Comparison of ENCODE assay signal across 8 mouse cellular contexts in the genomic region with DNA sequence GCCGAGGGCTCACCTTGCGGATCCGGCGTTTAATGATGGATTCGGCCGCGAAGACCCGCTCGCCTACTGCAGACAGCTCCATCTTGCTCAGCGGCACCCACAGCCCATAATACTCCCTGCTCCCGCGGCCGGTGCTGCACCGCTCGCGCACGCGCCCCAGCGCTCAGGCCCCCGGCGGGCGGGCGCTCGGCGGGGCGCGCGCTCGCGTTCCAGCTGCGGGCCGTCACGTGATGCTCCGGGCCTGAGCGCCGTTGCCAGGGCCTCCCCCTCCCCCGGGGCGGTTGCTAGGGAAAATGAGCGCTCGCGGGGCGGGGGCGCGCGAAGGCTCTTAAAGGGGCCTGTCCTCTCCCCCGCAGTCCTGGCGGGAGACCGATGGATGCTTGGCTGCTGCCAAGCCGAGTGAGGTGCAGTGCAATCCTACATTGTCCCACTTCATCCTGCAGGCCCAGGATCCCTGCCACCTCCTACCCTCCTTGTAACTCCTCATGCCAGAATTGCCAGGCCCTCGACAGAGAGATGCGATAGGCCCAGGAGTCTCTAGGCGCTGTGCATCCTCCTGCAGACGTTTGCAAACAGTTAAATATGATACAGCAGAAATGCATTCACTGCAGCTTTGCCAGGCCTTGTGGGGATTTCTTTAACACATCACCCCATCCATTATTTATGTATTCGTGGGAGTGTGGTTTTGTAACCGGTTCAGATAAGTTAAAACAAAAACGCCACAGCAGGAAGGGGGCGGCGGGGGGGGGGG. TPM values are rescaled to one million over a fixed set of nuclear protein-coding genes. Genes with fewer than 3 reads are reported as not detected.
DNase-seq lines count a peak whose midpoint lies in the region; ATAC-seq and TF ChIP-seq lines count a peak whose summit lies in the region.

A gene (minus strand): TSS at position 108 of the 751 bp plus-strand sequence.
A gene (minus strand): TSS at position 559 of the 751 bp plus-strand sequence.

- peaks cover 16% of the 10 kb centered on the region for H3K36me3 ChIP-seq in heart, embryonic 13.5 days
- no peaks in the 10 kb centered on the region for H3K36me3 ChIP-seq in kidney, postnatal 0 days (ENCODE audit: insufficient read depth, low read length)
- H3K36me3 ChIP-seq in liver, embryonic 11.5 days (ENCODE audit: control insufficient read depth, insufficient read depth, low read length), result peaks cover 2% of the 10 kb centered on the region; the same call in 1 of the 2 replicates
- H3K36me3 ChIP-seq in stomach, embryonic 14.5 days (ENCODE audit: control insufficient read depth, insufficient read depth, low read length), result peaks cover 6% of the 10 kb centered on the region; the same call in 1 of the 2 replicates

- 1% methylated on average over 58 of the region's 58 CpGs for WGBS in heart, embryonic 13.5 days
- under 1% methylated on average over 58 of the region's 58 CpGs for WGBS in kidney, postnatal 0 days
- 3% methylated on average over 58 of the region's 58 CpGs for WGBS in liver, embryonic 11.5 days
- WGBS in stomach, embryonic 14.5 days, result under 1% methylated on average over 58 of the region's 58 CpGs

- ATAC-seq in CD4-positive, CD25-positive, alpha-beta regulatory T cell, adult 4 months, result peak; percentile 85
- ATAC-seq in erythroid progenitor cell, adult 5-6 weeks (replicated peaks; ENCODE audit: low FRiP score, poor library complexity, severe bottlenecking), result peak; percentile 68
- peak; percentile 78 for ATAC-seq in heart, embryonic 13.5 days (ENCODE audit: extremely low read depth, insufficient number of reproducible peaks, low FRiP score, low TSS enrichment)
- ATAC-seq in kidney, postnatal 0 days (replicated peaks; ENCODE audit: low FRiP score, low read depth), result peak; percentile 90
- ATAC-seq in liver, embryonic 11.5 days (replicated peaks; ENCODE audit: low FRiP score), result peak; percentile 85
- ATAC-seq in stomach, embryonic 14.5 days (ENCODE audit: insufficient number of reproducible peaks, insufficient read depth, low FRiP score, low read depth), result peak; percentile 87

- H3K9me3 ChIP-seq in heart, embryonic 13.5 days, result no peaks in the 10 kb centered on the region
- no peaks in the 10 kb centered on the region for H3K9me3 ChIP-seq in kidney, postnatal 0 days (replicated peaks; ENCODE audit: low read length)
- no peaks in the 10 kb centered on the region for H3K9me3 ChIP-seq in liver, embryonic 11.5 days (ENCODE audit: control insufficient read depth, low read length)
- H3K9me3 ChIP-seq in stomach, embryonic 14.5 days (ENCODE audit: control insufficient read depth, low read depth, low read length), result no peaks in the 10 kb centered on the region

- peak within 1 kb of the TSS; percentile 90 for H3K4me3 ChIP-seq in heart, embryonic 13.5 days
- peak within 1 kb of the TSS; percentile 88 for H3K4me3 ChIP-seq in kidney, postnatal 0 days (replicated peaks; ENCODE audit: low read depth, low read length)
- peak within 1 kb of the TSS; percentile 80 for H3K4me3 ChIP-seq in liver, embryonic 11.5 days (ENCODE audit: low read depth, low read length)
- H3K4me3 ChIP-seq in stomach, embryonic 14.5 days (ENCODE audit: low read depth, low read length), result peak within 1 kb of the TSS; percentile 88

- no peaks in the 10 kb centered on the region; the same call in 1 of the 2 replicates for H3K27me3 ChIP-seq in heart, embryonic 13.5 days (replicated peaks)
- no peaks in the 10 kb centered on the region for H3K27me3 ChIP-seq in kidney, postnatal 0 days (ENCODE audit: insufficient read depth, low read length)
- no peaks in the 10 kb centered on the region for H3K27me3 ChIP-seq in liver, embryonic 11.5 days (replicated peaks; ENCODE audit: control insufficient read depth, insufficient read depth, low read length)
- H3K27me3 ChIP-seq in stomach, embryonic 14.5 days (ENCODE audit: control insufficient read depth, insufficient read depth, low read length), result no peaks in the 10 kb centered on the region

- peak; percentile 96 for DNase-seq in brain, embryonic 18.5 days (ENCODE audit: low read depth, low spot score)
- peak; percentile 97 for DNase-seq in kidney, postnatal 0 days (ENCODE audit: low spot score)
- peak; percentile 95 for DNase-seq in liver, embryonic 11.5 days (ENCODE audit: low spot score)
- peak; percentile 58 to 78 for DNase-seq in natural killer cell, adult 2 months (ENCODE audit: low spot score in 2 of 2)

- peak within 1 kb of the TSS; percentile 91 for H3K4me2 ChIP-seq in heart, embryonic 13.5 days
- H3K4me2 ChIP-seq in kidney, postnatal 0 days (ENCODE audit: low read length), result peak within 1 kb of the TSS; percentile 98
- H3K4me2 ChIP-seq in liver, embryonic 11.5 days, result peak within 1 kb of the TSS; percentile 93
- H3K4me2 ChIP-seq in stomach, embryonic 14.5 days (replicated peaks; ENCODE audit: low read depth, low read length), result peak within 1 kb of the TSS; percentile 80

- H3K9ac ChIP-seq in heart, embryonic 13.5 days, result peak within 1 kb of the TSS; percentile 97
- peak within 1 kb of the TSS; percentile 83 for H3K9ac ChIP-seq in kidney, postnatal 0 days (ENCODE audit: low read depth, low read length)
- peak within 1 kb of the TSS; percentile 78 for H3K9ac ChIP-seq in liver, embryonic 11.5 days (ENCODE audit: low read depth, low read length)
- H3K9ac ChIP-seq in stomach, embryonic 14.5 days (replicated peaks; ENCODE audit: low read depth, low read length), result peak within 1 kb of the TSS; percentile 76

- no peak for TF ChIP-seq CTCF in kidney, postnatal 0 days (IDR thresholded peaks at IDR 0.05; ENCODE audit: low read depth)

- H3K27ac ChIP-seq in heart, embryonic 13.5 days (replicated peaks), result peak within 1 kb of the TSS; percentile 97
- peak within 1 kb of the TSS; percentile 92 for H3K27ac ChIP-seq in kidney, postnatal 0 days
- peak within 1 kb of the TSS; percentile 59 for H3K27ac ChIP-seq in liver, embryonic 11.5 days (ENCODE audit: low read depth, low read length)
- peak within 1 kb of the TSS; percentile 95 for H3K27ac ChIP-seq in stomach, embryonic 14.5 days (ENCODE audit: low read length)

- peaks cover 42% of the 10 kb centered on the region for H3K4me1 ChIP-seq in heart, embryonic 13.5 days
- peaks cover 15% of the 10 kb centered on the region for H3K4me1 ChIP-seq in kidney, postnatal 0 days (replicated peaks; ENCODE audit: insufficient read depth, low read length)
- H3K4me1 ChIP-seq in liver, embryonic 11.5 days (replicated peaks; ENCODE audit: control insufficient read depth, insufficient read depth, low read length), result peaks cover 11% of the 10 kb centered on the region
- H3K4me1 ChIP-seq in stomach, embryonic 14.5 days (ENCODE audit: control insufficient read depth, insufficient read depth, low read length), result peaks cover 20% of the 10 kb centered on the region

RNA-seq across cellular contexts. Expression of the first gene that starts in this region (rescaled TPM):
- not detected for polyA plus RNA-seq in CD4-positive, CD25-positive, alpha-beta regulatory T cell, adult 4 months (2017; shearing (Covaris generic))
- not detected in 2 replicates for total RNA-seq in erythroid progenitor cell, adult 5-6 weeks (2015; ENCODE audit: low replicate concordance)
- total RNA-seq in erythroid progenitor cell, adult 5-6 weeks (2017; ENCODE audit: low replicate concordance), result not detected in 2 replicates
- not detected in 2 replicates for polyA plus RNA-seq in heart, embryonic 13.5 days (2015; fragmentation: Nextera tagmentation; extraction: Ambion mirVana)
- polyA plus RNA-seq in kidney, postnatal 0 days (2015; fragmentation: Nextera tagmentation; extraction: Ambion mirVana), result 0.28 TPM in 1 of 2 replicates, not detected in the other
- not detected in 2 replicates for polyA plus RNA-seq in liver, embryonic 11.5 days (2014; fragmentation: Nextera tagmentation; extraction: Ambion mirVana)
- polyA plus RNA-seq in stomach, embryonic 14.5 days (2014; fragmentation: Nextera tagmentation; extraction: Ambion mirVana), result 0.77 and 1.3 TPM in 2 replicates

RNA-seq across cellular contexts. Expression of the second gene that starts in this region (rescaled TPM):
- polyA plus RNA-seq in CD4-positive, CD25-positive, alpha-beta regulatory T cell, adult 4 months (2017; shearing (Covaris generic)), result 10 to 100 TPM in 1 of 2 experiments, 1 to 10 TPM in 1; 9.2 to 14.5 TPM
- 13.8 and 20.2 TPM in 2 replicates for total RNA-seq in erythroid progenitor cell, adult 5-6 weeks (2015; ENCODE audit: low replicate concordance)
- 21.8 and 38.9 TPM in 2 replicates for total RNA-seq in erythroid progenitor cell, adult 5-6 weeks (2017; ENCODE audit: low replicate concordance)
- 48.6 and 49.5 TPM in 2 replicates for polyA plus RNA-seq in heart, embryonic 13.5 days (2015; fragmentation: Nextera tagmentation; extraction: Ambion mirVana)
- polyA plus RNA-seq in kidney, postnatal 0 days (2015; fragmentation: Nextera tagmentation; extraction: Ambion mirVana), result 39.0 and 46.6 TPM in 2 replicates
- polyA plus RNA-seq in liver, embryonic 11.5 days (2014; fragmentation: Nextera tagmentation; extraction: Ambion mirVana), result 16.3 and 16.8 TPM in 2 replicates
- 38.7 and 40.4 TPM in 2 replicates for polyA plus RNA-seq in stomach, embryonic 14.5 days (2014; fragmentation: Nextera tagmentation; extraction: Ambion mirVana)

Comparison
In these comparisons a context has a peak if more than half of its experiments do, and no peak if none do; other contexts are left out.
1. Peak in every context shown above with its lines: DNase-seq, ATAC-seq, H3K4me3 ChIP-seq and H3K27ac ChIP-seq.